In the genomic region with DNA sequence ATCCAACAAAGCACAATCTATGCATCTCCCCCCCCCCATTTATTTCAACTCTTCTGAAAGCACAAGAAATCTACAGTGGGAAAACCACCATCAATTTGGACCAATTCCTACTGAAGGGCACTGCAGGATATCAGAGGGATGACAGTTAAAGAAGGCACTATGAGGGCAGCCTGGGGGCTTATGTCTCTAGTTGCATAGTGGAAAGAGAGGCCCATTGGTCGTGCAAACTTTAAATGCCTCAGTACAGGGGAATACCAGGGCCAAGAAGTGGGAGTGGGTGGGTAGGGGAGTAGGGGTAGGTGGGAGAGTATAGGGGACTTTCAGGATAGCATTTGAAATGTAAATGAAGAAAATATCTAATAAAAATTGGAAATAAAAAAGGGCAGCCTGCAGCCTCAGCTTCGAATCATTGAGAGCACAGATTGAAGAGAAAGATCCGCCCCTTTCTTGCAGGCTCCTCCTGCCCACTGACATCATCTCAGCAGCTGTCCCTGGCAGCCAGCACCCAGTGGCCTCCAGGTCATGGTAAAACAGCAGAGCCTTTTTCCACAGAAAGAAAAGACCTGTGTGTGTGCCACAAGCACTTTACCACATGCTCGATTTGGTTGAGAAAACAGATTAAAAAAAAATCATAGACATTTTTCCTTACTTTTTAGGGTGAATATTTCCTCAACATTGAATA, we compare ENCODE assay signal across 11 mouse cellular contexts.
DNase-seq lines count a peak whose midpoint lies in the region; ATAC-seq lines count a peak whose summit lies in the region.
"Had no signal": no experiment of that assay in that cellular context is flagged by ENCODE, and none has a peak within 500 bp of the region (broad histone marks: within the 10 kb centered on the region; RNA-seq: fewer than 3 reads in every experiment).

No protein-coding gene starts in this region.

- H3K9ac ChIP-seq in forebrain, embryonic 15.5 days (replicated peaks), result no peak overlapping the region
- H3K9ac ChIP-seq: embryonic facial prominence, embryonic 12.5 days; intestine, embryonic 15.5 days had no signal

- H3K4me1 ChIP-seq in forebrain, embryonic 15.5 days, result no peaks in the 10 kb centered on the region
- H3K4me1 ChIP-seq: embryonic facial prominence, embryonic 12.5 days; intestine, embryonic 15.5 days had no signal

- H3K4me3 ChIP-seq in forebrain, embryonic 15.5 days, result no peak overlapping the region
- H3K4me3 ChIP-seq: embryonic facial prominence, embryonic 12.5 days; intestine, embryonic 15.5 days had no signal

- no peaks in the 10 kb centered on the region for H3K27me3 ChIP-seq in forebrain, embryonic 15.5 days
- H3K27me3 ChIP-seq: embryonic facial prominence, embryonic 12.5 days; intestine, embryonic 15.5 days had no signal

- H3K9me3 ChIP-seq in forebrain, embryonic 15.5 days, result no peaks in the 10 kb centered on the region
- H3K9me3 ChIP-seq: embryonic facial prominence, embryonic 12.5 days; intestine, embryonic 15.5 days had no signal

- 60% methylated on average over 4 of the region's 4 CpGs for WGBS in forebrain, embryonic 15.5 days

- no peak overlapping the region for H3K27ac ChIP-seq in forebrain, embryonic 15.5 days (replicated peaks)
- H3K27ac ChIP-seq: embryonic facial prominence, embryonic 12.5 days; intestine, embryonic 15.5 days had no signal

- DNase-seq in kidney, postnatal 10 days, result peak; percentile 7
- DNase-seq in kidney, adult 18-20 months, result no peak
- peak; percentile 4 for DNase-seq in right cerebral cortex, postnatal 14 days
- no peak for DNase-seq in right cerebral cortex, postnatal 4 days
- peak; percentile 13 for DNase-seq in telencephalon, adult 2 months (ENCODE audit: low read depth, low spot score)
- no peak for DNase-seq in spleen, postnatal 10 days (ENCODE audit: low spot score in 2 of 2)
- no peak for DNase-seq in spleen, postnatal 36 days (ENCODE audit: low spot score in 2 of 2)

- ATAC-seq in forebrain, embryonic 15.5 days (replicated peaks), result peak; percentile 67
- ATAC-seq: intestine, embryonic 15.5 days; midbrain, embryonic 16.5 days had no signal

- no peak overlapping the region for H3K4me2 ChIP-seq in forebrain, embryonic 15.5 days (replicated peaks)
- H3K4me2 ChIP-seq: embryonic facial prominence, embryonic 12.5 days; intestine, embryonic 15.5 days had no signal

- no peaks in the 10 kb centered on the region for H3K36me3 ChIP-seq in forebrain, embryonic 15.5 days
- H3K36me3 ChIP-seq: embryonic facial prominence, embryonic 12.5 days; intestine, embryonic 15.5 days had no signal

Comparison
In these comparisons a context has a peak if more than half of its experiments do, and no peak if none do; other contexts are left out.
1. DNase-seq: peak in kidney, postnatal 10 days (single experiment), right cerebral cortex, postnatal 14 days (single experiment) and telencephalon, adult 2 months (single experiment); none in kidney, adult 18-20 months (single experiment), right cerebral cortex, postnatal 4 days (single experiment), spleen, postnatal 10 days (0 of 2) and spleen, postnatal 36 days (0 of 2).